Mouse (Mus musculus): ENCODE measurements around the gene Vipr2. TPM values are rescaled to one million over a fixed set of nuclear protein-coding genes. Genes with fewer than 3 reads are reported as not detected.

Vipr2 gene
- polyA plus RNA-seq, 1 experiment from 2014 or later, result 2.6 TPM

GRCm38 (mm10) chr12:116084294-116084693, 6.8 kb downstream of the Vipr2 start:
- H3K36me3 ChIP-seq (ENCODE audit: control insufficient read depth, insufficient read depth, low read length), result no peaks in the 10 kb centered on the region
- DNase-seq (ENCODE audit: low spot score) (no peak), ATAC-seq (ENCODE audit: insufficient number of reproducible peaks, low FRiP score, low TSS enrichment, low read depth) (no peak)
- no peak overlapping the region for H3K27ac ChIP-seq (replicated peaks; ENCODE audit: low read depth, low read length)
- no peaks in the 10 kb centered on the region for H3K27me3 ChIP-seq (ENCODE audit: control insufficient read depth, insufficient read depth, low read length)
- H3K4me3 ChIP-seq (ENCODE audit: low read depth, low read length), result no peak overlapping the region
- H3K9ac ChIP-seq (ENCODE audit: low read length), result no peak overlapping the region
- no peaks in the 10 kb centered on the region for H3K9me3 ChIP-seq (ENCODE audit: control insufficient read depth, low read length)
- H3K4me2 ChIP-seq (ENCODE audit: low read depth, severe bottlenecking), result no peak overlapping the region
- 82% methylated on average over 2 of the region's 2 CpGs for WGBS
- H3K4me1 ChIP-seq (ENCODE audit: control insufficient read depth, insufficient read depth, low read length), result no peaks in the 10 kb centered on the region

DNA sequence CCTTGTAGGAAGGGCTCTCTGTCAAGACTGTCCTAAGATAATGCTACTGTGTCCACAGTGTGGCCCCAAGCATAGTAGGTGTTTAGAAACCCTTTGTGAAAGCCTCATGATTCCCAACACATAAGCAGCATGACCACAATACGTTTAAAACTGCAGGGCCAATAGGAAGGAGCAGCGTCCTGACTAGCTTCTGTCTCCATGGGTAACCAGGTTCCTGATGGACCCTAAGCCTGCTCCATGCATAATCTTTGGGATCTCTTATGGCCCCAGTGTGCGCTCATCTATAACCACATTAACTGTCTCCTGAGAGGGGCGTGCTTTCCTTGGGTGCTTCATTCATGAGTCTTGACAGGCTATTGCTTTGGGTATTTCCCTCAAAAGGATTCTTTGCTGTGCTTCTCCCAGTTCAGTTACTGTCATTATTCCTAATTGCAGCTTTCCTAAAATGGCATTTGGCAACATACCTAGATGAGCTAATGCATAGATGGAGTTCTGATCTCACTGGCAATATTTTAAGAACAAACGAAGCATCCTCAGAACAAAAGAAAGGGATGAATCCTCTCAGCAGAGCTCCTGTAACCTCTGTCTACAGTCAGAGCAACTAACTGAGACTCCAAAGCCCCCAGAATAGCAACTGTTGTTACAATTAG, 9.6 kb downstream of the Vipr2 start:
- H3K36me3 ChIP-seq (ENCODE audit: control insufficient read depth, insufficient read depth, low read length), result no peaks in the 10 kb centered on the region
- H3K9me3 ChIP-seq (ENCODE audit: control insufficient read depth, low read length), result no peaks in the 10 kb centered on the region
- DNase-seq (ENCODE audit: low spot score), result no peak
- H3K4me3 ChIP-seq (ENCODE audit: low read depth, low read length), result no peak overlapping the region
- 88% methylated on average over 5 of the region's 5 CpGs for WGBS
- no peak overlapping the region for H3K9ac ChIP-seq (ENCODE audit: low read length)
- ATAC-seq (ENCODE audit: insufficient number of reproducible peaks, low FRiP score, low TSS enrichment, low read depth), result no peak
- no peak overlapping the region for H3K4me2 ChIP-seq (ENCODE audit: low read depth, severe bottlenecking)
- no peaks in the 10 kb centered on the region for H3K27me3 ChIP-seq (ENCODE audit: control insufficient read depth, insufficient read depth, low read length)
- no peaks in the 10 kb centered on the region for H3K4me1 ChIP-seq (ENCODE audit: control insufficient read depth, insufficient read depth, low read length)
- H3K27ac ChIP-seq (replicated peaks; ENCODE audit: low read depth, low read length), result no peak overlapping the region

DNA sequence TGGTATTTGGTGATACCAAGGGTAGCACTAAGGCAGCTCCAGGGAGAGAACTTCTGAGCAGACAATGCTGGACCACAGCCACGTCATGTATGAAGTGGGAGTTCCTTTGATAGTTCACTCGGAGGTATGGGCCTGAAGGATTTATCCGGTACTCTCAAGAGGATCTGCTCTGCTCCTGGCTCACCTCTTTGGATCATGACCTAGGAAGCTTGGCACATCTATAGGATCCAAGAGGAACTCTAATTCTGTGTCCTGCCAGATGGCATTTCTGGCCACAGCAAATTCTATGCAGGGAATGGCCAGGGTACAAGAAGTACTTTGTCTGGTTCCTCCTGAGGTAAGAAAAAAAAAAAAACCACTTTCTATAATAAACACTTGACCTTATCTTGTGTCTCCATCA, 12.3 kb downstream of the Vipr2 start:
- H3K9ac ChIP-seq (ENCODE audit: low read length), result no peak overlapping the region
- 94% methylated on average over 3 of the region's 3 CpGs for WGBS
- ATAC-seq (ENCODE audit: insufficient number of reproducible peaks, low FRiP score, low TSS enrichment, low read depth) (no peak), DNase-seq (ENCODE audit: low spot score) (no peak)
- H3K9me3 ChIP-seq (ENCODE audit: control insufficient read depth, low read length), result no peaks in the 10 kb centered on the region
- no peaks in the 10 kb centered on the region for H3K27me3 ChIP-seq (ENCODE audit: control insufficient read depth, insufficient read depth, low read length)
- no peaks in the 10 kb centered on the region for H3K4me1 ChIP-seq (ENCODE audit: control insufficient read depth, insufficient read depth, low read length)
- H3K4me2 ChIP-seq (ENCODE audit: low read depth, severe bottlenecking), result no peak overlapping the region
- no peak overlapping the region for H3K4me3 ChIP-seq (ENCODE audit: low read depth, low read length)
- no peaks in the 10 kb centered on the region for H3K36me3 ChIP-seq (ENCODE audit: control insufficient read depth, insufficient read depth, low read length)
- no peak overlapping the region for H3K27ac ChIP-seq (replicated peaks; ENCODE audit: low read depth, low read length)

DNA sequence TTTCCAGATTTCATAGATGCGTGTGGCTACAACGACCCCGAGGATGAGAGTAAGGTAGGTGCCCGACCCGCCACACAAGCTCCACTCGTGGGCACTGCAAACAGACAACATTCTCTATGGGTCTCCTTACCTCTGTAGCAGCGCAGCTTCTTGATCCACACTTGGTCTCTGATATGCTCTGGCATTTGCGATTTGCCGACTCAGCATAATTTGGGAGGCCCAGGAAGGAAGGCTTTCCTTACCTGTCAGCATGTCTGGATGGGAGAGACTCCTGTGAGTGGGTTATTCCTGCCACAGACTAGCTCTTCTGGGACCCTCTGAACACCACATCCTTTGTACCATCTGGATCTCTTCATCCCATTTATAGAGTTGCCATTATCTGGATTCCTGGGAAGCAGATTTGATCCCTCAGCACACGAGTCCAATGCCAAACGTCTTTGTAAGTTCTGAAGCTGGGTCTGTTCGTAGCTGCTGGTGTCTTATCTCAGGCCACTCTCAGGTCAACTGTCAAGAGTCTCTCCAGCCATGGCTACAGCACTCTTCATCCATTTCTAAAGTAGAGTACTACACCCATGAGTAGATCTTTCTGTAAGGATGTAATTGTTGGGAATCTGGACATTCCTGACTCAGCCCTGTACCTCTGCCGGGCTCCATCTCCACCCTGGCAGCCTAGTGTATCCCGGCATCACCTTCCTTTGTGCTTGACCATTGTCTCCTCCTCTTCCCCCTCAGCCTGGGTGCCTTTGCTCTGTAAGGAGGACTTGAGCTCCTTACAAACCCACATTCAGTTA, 17.4 kb downstream of the Vipr2 start:
- no peak for ATAC-seq (ENCODE audit: insufficient number of reproducible peaks, low FRiP score, low TSS enrichment, low read depth)
- H3K4me2 ChIP-seq (ENCODE audit: low read depth, severe bottlenecking), result no peak overlapping the region
- WGBS, result 89% methylated on average over 14 of the region's 14 CpGs
- no peak overlapping the region for H3K27ac ChIP-seq (replicated peaks; ENCODE audit: low read depth, low read length)
- H3K9ac ChIP-seq (ENCODE audit: low read length), result no peak overlapping the region
- H3K4me1 ChIP-seq (ENCODE audit: control insufficient read depth, insufficient read depth, low read length), result no peaks in the 10 kb centered on the region
- no peak overlapping the region for H3K4me3 ChIP-seq (ENCODE audit: low read depth, low read length)
- H3K9me3 ChIP-seq (ENCODE audit: control insufficient read depth, low read length), result no peaks in the 10 kb centered on the region
- no peak for DNase-seq (ENCODE audit: low spot score)
- H3K27me3 ChIP-seq (ENCODE audit: control insufficient read depth, insufficient read depth, low read length), result no peaks in the 10 kb centered on the region
- H3K36me3 ChIP-seq (ENCODE audit: control insufficient read depth, insufficient read depth, low read length), result no peaks in the 10 kb centered on the region

- H3K36me3 ChIP-seq (ENCODE audit: control insufficient read depth, insufficient read depth, low read length), result no peaks in the 10 kb centered on the region
- no peak overlapping the region for H3K9ac ChIP-seq (ENCODE audit: low read length)
- no peaks in the 10 kb centered on the region for H3K4me1 ChIP-seq (ENCODE audit: control insufficient read depth, insufficient read depth, low read length)
- H3K9me3 ChIP-seq (ENCODE audit: control insufficient read depth, low read length), result no peaks in the 10 kb centered on the region
- no peak overlapping the region for H3K4me2 ChIP-seq (ENCODE audit: low read depth, severe bottlenecking)
- WGBS, result 73% methylated on average over 3 of the region's 3 CpGs
- ATAC-seq (ENCODE audit: insufficient number of reproducible peaks, low FRiP score, low TSS enrichment, low read depth) (no peak), DNase-seq (ENCODE audit: low spot score) (no peak)
- no peak overlapping the region for H3K27ac ChIP-seq (replicated peaks; ENCODE audit: low read depth, low read length)
- no peaks in the 10 kb centered on the region for H3K27me3 ChIP-seq (ENCODE audit: control insufficient read depth, insufficient read depth, low read length)
- H3K4me3 ChIP-seq (ENCODE audit: low read depth, low read length), result no peak overlapping the region
Observed at GRCm38 (mm10) chr12:116096361-116096904, 18.9 kb downstream of the Vipr2 start.

GRCm38 (mm10) chr12:116097166-116097565, 19.6 kb downstream of the Vipr2 start:
- ATAC-seq (ENCODE audit: insufficient number of reproducible peaks, low FRiP score, low TSS enrichment, low read depth) (no peak), DNase-seq (ENCODE audit: low spot score) (no peak)
- Histone ChIP-seq H3K4me1 (ENCODE audit: control insufficient read depth, insufficient read depth, low read length) (no peaks in the 10 kb centered on the region), H3K27ac (replicated peaks; ENCODE audit: low read depth, low read length) (no peak overlapping the region), H3K36me3 (ENCODE audit: control insufficient read depth, insufficient read depth, low read length) (no peaks in the 10 kb centered on the region), H3K9me3 (ENCODE audit: control insufficient read depth, low read length) (no peaks in the 10 kb centered on the region), H3K9ac (ENCODE audit: low read length) (no peak overlapping the region), H3K4me2 (ENCODE audit: low read depth, severe bottlenecking) (no peak overlapping the region), H3K27me3 (ENCODE audit: control insufficient read depth, insufficient read depth, low read length) (no peaks in the 10 kb centered on the region), H3K4me3 (ENCODE audit: low read depth, low read length) (no peak overlapping the region)
- 86% methylated on average over 8 of the region's 8 CpGs for WGBS

DNA sequence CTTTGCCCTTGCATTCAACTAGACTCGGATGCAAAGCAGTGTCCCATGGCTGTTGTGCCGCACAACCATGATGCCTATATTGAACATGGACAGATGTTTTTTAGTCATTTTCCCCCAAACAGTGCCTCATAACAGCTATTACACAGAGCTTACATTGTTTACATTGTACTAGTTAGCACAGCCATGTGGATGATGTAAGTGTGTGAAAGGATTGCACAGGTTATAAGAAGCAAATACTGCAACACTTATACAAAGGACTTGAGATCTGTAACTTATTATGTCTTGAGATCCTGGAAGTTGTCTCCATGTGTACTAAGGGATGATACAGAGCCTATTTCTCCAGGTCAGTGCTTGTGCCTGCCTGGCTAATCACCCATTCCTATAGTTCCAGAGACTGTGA, 24.4 kb downstream of the Vipr2 start:
- no peak for DNase-seq (ENCODE audit: low spot score)
- ATAC-seq (ENCODE audit: insufficient number of reproducible peaks, low FRiP score, low TSS enrichment, low read depth), result no peak
- no peak overlapping the region for H3K27ac ChIP-seq (replicated peaks; ENCODE audit: low read depth, low read length)
- no peaks in the 10 kb centered on the region for H3K27me3 ChIP-seq (ENCODE audit: control insufficient read depth, insufficient read depth, low read length)
- no peaks in the 10 kb centered on the region for H3K36me3 ChIP-seq (ENCODE audit: control insufficient read depth, insufficient read depth, low read length)
- H3K9ac ChIP-seq (ENCODE audit: low read length), result no peak overlapping the region
- no peak overlapping the region for H3K4me2 ChIP-seq (ENCODE audit: low read depth, severe bottlenecking)
- no peaks in the 10 kb centered on the region for H3K4me1 ChIP-seq (ENCODE audit: control insufficient read depth, insufficient read depth, low read length)
- 83% methylated on average over 2 of the region's 2 CpGs for WGBS
- H3K4me3 ChIP-seq (ENCODE audit: low read depth, low read length), result no peak overlapping the region
- H3K9me3 ChIP-seq (ENCODE audit: control insufficient read depth, low read length), result no peaks in the 10 kb centered on the region

GRCm38 (mm10) chr12:116109451-116110353, 32.2 kb downstream of the Vipr2 start:
- Histone ChIP-seq H3K9me3 (ENCODE audit: control insufficient read depth, low read length) (no peaks in the 10 kb centered on the region), H3K36me3 (ENCODE audit: control insufficient read depth, insufficient read depth, low read length) (no peaks in the 10 kb centered on the region), H3K9ac (ENCODE audit: low read length) (no peak overlapping the region), H3K27me3 (ENCODE audit: control insufficient read depth, insufficient read depth, low read length) (no peaks in the 10 kb centered on the region), H3K27ac (replicated peaks; ENCODE audit: low read depth, low read length) (no peak overlapping the region), H3K4me3 (ENCODE audit: low read depth, low read length) (no peak overlapping the region), H3K4me2 (ENCODE audit: low read depth, severe bottlenecking) (no peak overlapping the region), H3K4me1 (ENCODE audit: control insufficient read depth, insufficient read depth, low read length) (no peaks in the 10 kb centered on the region)
- 83% methylated on average over 9 of the region's 9 CpGs for WGBS
- DNase-seq (ENCODE audit: low spot score), result no peak
- ATAC-seq (ENCODE audit: insufficient number of reproducible peaks, low FRiP score, low TSS enrichment, low read depth), result no peak

Data from limb, embryonic 11.5 days (tissue).